Mouse (Mus musculus): ENCODE measurements around the gene Cdk8.
"Not testable (repeated sequence)": the region's sequence is repeated elsewhere in the genome, so short reads cannot be mapped to it uniquely, and the experiment has no call there.

Gene Cdk8

GRCm38 (mm10) chr5:146230864-146231654 lies at the start of gene Cdk8:
TSS of gene Cdk8 (plus strand) at chr5:146231230.
- peaks cover 3% of the 10 kb centered on the region for H3K27me3 ChIP-seq (ENCODE audit: insufficient read depth, low read length)
- no peaks in the 10 kb centered on the region for H3K9me3 ChIP-seq (ENCODE audit: low read length)
- H3K4me1 ChIP-seq (replicated peaks; ENCODE audit: low read depth, low read length), result peaks cover 25% of the 10 kb centered on the region

GRCm38 (mm10) chr5:146185204-146185603 lies 45.8 kb upstream of the Cdk8 start, which contains the start of gene 1700001J03Rik:
TSS of gene 1700001J03Rik (minus strand) at chr5:146185304.
- peaks cover 30% of the 10 kb centered on the region for H3K9me3 ChIP-seq (ENCODE audit: low read length)
- H3K27me3 ChIP-seq (ENCODE audit: insufficient read depth, low read length); H3K4me1 ChIP-seq (replicated peaks; ENCODE audit: low read depth, low read length); H3K36me3 ChIP-seq (ENCODE audit: insufficient read depth, low read length); H3K4me3 ChIP-seq (replicated peaks; ENCODE audit: low read length): not testable (repeated sequence)

More at GRCm38 (mm10) chr5:146230864-146231654, at the start of gene Cdk8:
- no peak for TF ChIP-seq CTCF (conservative IDR thresholded peaks at IDR 0.05; ENCODE audit: low read length)
- TF ChIP-seq NANOG (IDR thresholded peaks at IDR 0.05; ENCODE audit: borderline replicate concordance, low read length), result no peak
- no peak for TF ChIP-seq POU5F1 (IDR thresholded peaks at IDR 0.05; ENCODE audit: borderline replicate concordance, low read length)
- H3K4me3 ChIP-seq (replicated peaks; ENCODE audit: low read length), result peak within 1 kb of the TSS; percentile 88
- peaks cover 5% of the 10 kb centered on the region; the same call in 1 of the 2 replicates for H3K36me3 ChIP-seq (ENCODE audit: insufficient read depth, low read length)

- TF ChIP-seq CTCF (conservative IDR thresholded peaks at IDR 0.05; ENCODE audit: low read length), result peak; percentile 40
- H3K4me3 ChIP-seq (replicated peaks; ENCODE audit: low read length); H3K9me3 ChIP-seq (ENCODE audit: low read length); H3K4me1 ChIP-seq (replicated peaks; ENCODE audit: low read depth, low read length); H3K27me3 ChIP-seq (ENCODE audit: insufficient read depth, low read length); H3K36me3 ChIP-seq (ENCODE audit: insufficient read depth, low read length): not testable (repeated sequence)
Observed at GRCm38 (mm10) chr5:146187441-146187840, 43.6 kb upstream of the Cdk8 start.

GRCm38 (mm10) chr5:146188144-146188543 lies 42.9 kb upstream of the Cdk8 start:
- Histone ChIP-seq H3K27me3 (ENCODE audit: insufficient read depth, low read length) (no peaks in the 10 kb centered on the region), H3K36me3 (ENCODE audit: insufficient read depth, low read length) (no peaks in the 10 kb centered on the region), H3K4me1 (replicated peaks; ENCODE audit: low read depth, low read length) (no peaks in the 10 kb centered on the region), H3K4me3 (replicated peaks; ENCODE audit: low read length) (no peak overlapping the region), H3K9me3 (ENCODE audit: low read length) (peaks cover 8% of the 10 kb centered on the region; the same call in 1 of the 2 replicates)
- TF ChIP-seq CTCF (conservative IDR thresholded peaks at IDR 0.05; ENCODE audit: low read length) (no peak), NANOG (IDR thresholded peaks at IDR 0.05; ENCODE audit: borderline replicate concordance, low read length) (no peak), POU5F1 (IDR thresholded peaks at IDR 0.05; ENCODE audit: borderline replicate concordance, low read length) (no peak)

GRCm38 (mm10) chr5:146188712-146189111 lies 42.3 kb upstream of the Cdk8 start:
- Histone ChIP-seq H3K4me1 (replicated peaks; ENCODE audit: low read depth, low read length) (no peaks in the 10 kb centered on the region), H3K36me3 (ENCODE audit: insufficient read depth, low read length) (no peaks in the 10 kb centered on the region), H3K4me3 (replicated peaks; ENCODE audit: low read length) (no peak overlapping the region), H3K27me3 (ENCODE audit: insufficient read depth, low read length) (no peaks in the 10 kb centered on the region), H3K9me3 (ENCODE audit: low read length) (peaks cover 3% of the 10 kb centered on the region; the same call in 1 of the 2 replicates)
- TF ChIP-seq POU5F1 (IDR thresholded peaks at IDR 0.05; ENCODE audit: borderline replicate concordance, low read length) (no peak), NANOG (IDR thresholded peaks at IDR 0.05; ENCODE audit: borderline replicate concordance, low read length) (no peak), CTCF (conservative IDR thresholded peaks at IDR 0.05; ENCODE audit: low read length) (no peak)

GRCm38 (mm10) chr5:146190093-146190492 lies 40.9 kb upstream of the Cdk8 start:
- H3K4me1 ChIP-seq (replicated peaks; ENCODE audit: low read depth, low read length), result no peaks in the 10 kb centered on the region
- TF ChIP-seq NANOG (IDR thresholded peaks at IDR 0.05; ENCODE audit: borderline replicate concordance, low read length) (no peak), CTCF (conservative IDR thresholded peaks at IDR 0.05; ENCODE audit: low read length) (no peak), POU5F1 (IDR thresholded peaks at IDR 0.05; ENCODE audit: borderline replicate concordance, low read length) (no peak)
- H3K27me3 ChIP-seq (ENCODE audit: insufficient read depth, low read length), result no peaks in the 10 kb centered on the region
- H3K36me3 ChIP-seq (ENCODE audit: insufficient read depth, low read length), result no peaks in the 10 kb centered on the region
- no peaks in the 10 kb centered on the region for H3K9me3 ChIP-seq (ENCODE audit: low read length)
- no peak overlapping the region for H3K4me3 ChIP-seq (replicated peaks; ENCODE audit: low read length)

- no peaks in the 10 kb centered on the region for H3K9me3 ChIP-seq (ENCODE audit: low read length)
- H3K27me3 ChIP-seq (ENCODE audit: insufficient read depth, low read length), result no peaks in the 10 kb centered on the region
- H3K4me3 ChIP-seq (replicated peaks; ENCODE audit: low read length), result no peak overlapping the region
- no peaks in the 10 kb centered on the region for H3K36me3 ChIP-seq (ENCODE audit: insufficient read depth, low read length)
- H3K4me1 ChIP-seq (replicated peaks; ENCODE audit: low read depth, low read length), result no peaks in the 10 kb centered on the region
- TF ChIP-seq CTCF (conservative IDR thresholded peaks at IDR 0.05; ENCODE audit: low read length), result no peak
- TF ChIP-seq POU5F1 (IDR thresholded peaks at IDR 0.05; ENCODE audit: borderline replicate concordance, low read length), result no peak
- TF ChIP-seq NANOG (IDR thresholded peaks at IDR 0.05; ENCODE audit: borderline replicate concordance, low read length), result no peak
Observed at GRCm38 (mm10) chr5:146190501-146191269, 40.3 kb upstream of the Cdk8 start.

- Histone ChIP-seq H3K36me3 (ENCODE audit: insufficient read depth, low read length) (no peaks in the 10 kb centered on the region), H3K4me1 (replicated peaks; ENCODE audit: low read depth, low read length) (no peaks in the 10 kb centered on the region), H3K9me3 (ENCODE audit: low read length) (no peaks in the 10 kb centered on the region), H3K27me3 (ENCODE audit: insufficient read depth, low read length) (no peaks in the 10 kb centered on the region), H3K4me3 (replicated peaks; ENCODE audit: low read length) (no peak overlapping the region)
- TF ChIP-seq POU5F1 (IDR thresholded peaks at IDR 0.05; ENCODE audit: borderline replicate concordance, low read length), result no peak
- no peak for TF ChIP-seq CTCF (conservative IDR thresholded peaks at IDR 0.05; ENCODE audit: low read length)
- no peak for TF ChIP-seq NANOG (IDR thresholded peaks at IDR 0.05; ENCODE audit: borderline replicate concordance, low read length)
Observed at GRCm38 (mm10) chr5:146193360-146193759, 37.7 kb upstream of the Cdk8 start.
